Mouse (Mus musculus): Measurements from ENCODE around the gene Ric8a. TPM values are rescaled to one million over a fixed set of nuclear protein-coding genes. Genes with fewer than 3 reads are reported as not detected.
A peak's percentile ranks its signal among the peaks of the same experiment; 100 is the strongest.

Ric8a gene
- polyA plus RNA-seq (2012; ENCODE audit: insufficient read depth, insufficient read length, missing spikeins): 58.2 and 61.2 TPM in 2 replicates

- TF ChIP-seq CTCF (IDR thresholded peaks at IDR 0.05; ENCODE audit: low read depth, low read length): no peak
- TF ChIP-seq POLR2A (IDR thresholded peaks at IDR 0.05; ENCODE audit: borderline replicate concordance, low read depth, low read length): no peak
- Histone ChIP-seq H3K4me3 (ENCODE audit: insufficient read depth, low read length) (peak within 1 kb of the TSS; percentile 86), H3K27ac (ENCODE audit: insufficient read depth, low read depth, low read length) (peak within 1 kb of the TSS; percentile 83), H3K4me1 (ENCODE audit: control insufficient read depth, insufficient read depth, low read length) (peaks cover 12% of the 10 kb centered on the region; the same call in 1 of the 2 replicates)
Measured at GRCm38 (mm10) chr7:140856785-140857549, at the start of gene Ric8a. Gene Ric8a, plus strand, starts transcription at chr7:140856957.

- no peak overlapping the region for H3K4me3 ChIP-seq (ENCODE audit: insufficient read depth, low read length)
- H3K27ac ChIP-seq (ENCODE audit: insufficient read depth, low read depth, low read length): no peak overlapping the region
- no peaks in the 10 kb centered on the region for H3K4me1 ChIP-seq (ENCODE audit: control insufficient read depth, insufficient read depth, low read length)
- TF ChIP-seq POLR2A (IDR thresholded peaks at IDR 0.05; ENCODE audit: borderline replicate concordance, low read depth, low read length) (no peak), CTCF (IDR thresholded peaks at IDR 0.05; ENCODE audit: low read depth, low read length) (0 out of 2 replicates have a peak, but pooled peaks have one; percentile 21)
Measured at GRCm38 (mm10) chr7:140810496-140810895, 46.3 kb upstream of the Ric8a start.

DNA sequence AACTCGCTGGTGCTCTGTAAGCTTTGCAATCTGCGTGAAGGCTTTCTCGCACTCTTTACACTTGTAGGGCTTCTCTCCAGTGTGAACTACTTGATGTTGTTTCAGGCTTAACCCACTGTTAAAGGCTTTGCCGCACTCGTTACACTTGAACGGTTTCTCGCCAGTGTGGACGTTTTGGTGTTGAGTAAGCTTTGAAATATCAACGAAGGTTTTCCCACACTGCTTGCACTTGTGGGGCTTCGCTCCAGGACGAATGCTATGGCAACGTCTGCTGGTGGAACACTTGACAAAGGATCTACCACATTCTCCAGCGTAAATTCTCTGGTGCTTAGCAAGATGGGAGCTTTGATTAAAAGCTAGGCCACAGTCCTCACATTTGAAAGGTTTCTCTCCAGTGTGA is 45.0 kb upstream of the Ric8a start:
- TF ChIP-seq CTCF (IDR thresholded peaks at IDR 0.05; ENCODE audit: low read depth, low read length) (no peak), POLR2A (IDR thresholded peaks at IDR 0.05; ENCODE audit: borderline replicate concordance, low read depth, low read length) (no peak)
- H3K27ac ChIP-seq (ENCODE audit: insufficient read depth, low read depth, low read length): no peak overlapping the region
- no peak overlapping the region for H3K4me3 ChIP-seq (ENCODE audit: insufficient read depth, low read length)
- no peaks in the 10 kb centered on the region for H3K4me1 ChIP-seq (ENCODE audit: control insufficient read depth, insufficient read depth, low read length)

DNA sequence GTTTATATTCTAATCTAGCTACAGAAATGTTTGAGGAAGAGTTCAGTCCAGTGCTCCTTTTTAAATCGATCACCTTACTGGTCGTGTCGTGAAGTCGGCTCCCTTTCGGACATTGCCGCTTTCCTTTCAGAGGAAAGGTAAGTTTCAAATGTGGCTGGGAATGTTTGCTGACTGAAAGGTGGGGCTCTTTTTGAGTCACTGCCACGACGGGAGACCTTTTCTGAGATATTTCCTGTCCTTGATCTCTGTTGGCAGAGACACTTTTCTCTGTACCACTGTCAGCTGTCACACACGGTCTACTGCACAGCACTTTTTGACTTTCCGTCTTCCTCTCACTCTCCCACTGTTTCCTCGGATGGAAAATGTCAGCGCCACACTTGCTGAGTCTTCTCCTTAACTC is 43.9 kb upstream of the Ric8a start:
- Histone ChIP-seq H3K4me1 (ENCODE audit: control insufficient read depth, insufficient read depth, low read length) (no peaks in the 10 kb centered on the region), H3K4me3 (ENCODE audit: insufficient read depth, low read length) (no peak overlapping the region), H3K27ac (ENCODE audit: insufficient read depth, low read depth, low read length) (no peak overlapping the region)
- TF ChIP-seq CTCF (IDR thresholded peaks at IDR 0.05; ENCODE audit: low read depth, low read length) (no peak), POLR2A (IDR thresholded peaks at IDR 0.05; ENCODE audit: borderline replicate concordance, low read depth, low read length) (no peak)

DNA sequence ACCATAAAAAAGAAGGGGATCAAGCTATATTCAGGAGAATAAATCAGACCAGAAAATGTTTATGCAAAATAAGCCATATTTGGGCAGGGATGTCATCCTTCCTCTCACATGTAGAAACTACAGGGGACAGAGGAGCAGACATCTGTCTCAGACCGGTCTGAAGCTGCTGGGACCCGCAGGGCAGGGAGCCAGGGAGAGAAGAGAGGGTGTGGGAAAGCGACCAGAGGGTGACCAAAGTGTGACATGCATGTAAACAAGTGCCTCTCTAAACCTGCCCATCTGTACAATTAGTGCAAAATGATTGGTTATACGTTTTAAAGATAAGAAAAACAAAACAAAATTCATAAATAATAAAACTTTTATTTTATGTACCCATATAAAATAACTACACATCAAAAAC is 36.6 kb upstream of the Ric8a start:
- H3K4me3 ChIP-seq (ENCODE audit: insufficient read depth, low read length): no peak overlapping the region
- TF ChIP-seq CTCF (IDR thresholded peaks at IDR 0.05; ENCODE audit: low read depth, low read length): no peak
- no peak for TF ChIP-seq POLR2A (IDR thresholded peaks at IDR 0.05; ENCODE audit: borderline replicate concordance, low read depth, low read length)
- H3K27ac ChIP-seq (ENCODE audit: insufficient read depth, low read depth, low read length): no peak overlapping the region
- H3K4me1 ChIP-seq (ENCODE audit: control insufficient read depth, insufficient read depth, low read length): no peaks in the 10 kb centered on the region

- peak overlapping the region; percentile 33 for H3K4me3 ChIP-seq (ENCODE audit: insufficient read depth, low read length)
- no peaks in the 10 kb centered on the region for H3K4me1 ChIP-seq (ENCODE audit: control insufficient read depth, insufficient read depth, low read length)
- TF ChIP-seq CTCF (IDR thresholded peaks at IDR 0.05; ENCODE audit: low read depth, low read length) (no peak), POLR2A (IDR thresholded peaks at IDR 0.05; ENCODE audit: borderline replicate concordance, low read depth, low read length) (no peak)
- no peak overlapping the region for H3K27ac ChIP-seq (ENCODE audit: insufficient read depth, low read depth, low read length)
Measured at GRCm38 (mm10) chr7:140821305-140821652, 35.5 kb upstream of the Ric8a start.

GRCm38 (mm10) chr7:140821653-140822329 is 35.0 kb upstream of the Ric8a start, which contains the start of gene Zfp941:
Gene Zfp941, minus strand, starts transcription at chr7:140822178.
- H3K4me3 ChIP-seq (ENCODE audit: insufficient read depth, low read length): peak within 1 kb of the TSS; percentile 33
- H3K27ac ChIP-seq (ENCODE audit: insufficient read depth, low read depth, low read length): no peak within 1 kb of the TSS
- H3K4me1 ChIP-seq (ENCODE audit: control insufficient read depth, insufficient read depth, low read length): no peaks in the 10 kb centered on the region
- no peak for TF ChIP-seq CTCF (IDR thresholded peaks at IDR 0.05; ENCODE audit: low read depth, low read length)

GRCm38 (mm10) chr7:140822731-140823130 is 34.0 kb upstream of the Ric8a start:
- H3K27ac ChIP-seq (ENCODE audit: insufficient read depth, low read depth, low read length): no peak overlapping the region

DNA sequence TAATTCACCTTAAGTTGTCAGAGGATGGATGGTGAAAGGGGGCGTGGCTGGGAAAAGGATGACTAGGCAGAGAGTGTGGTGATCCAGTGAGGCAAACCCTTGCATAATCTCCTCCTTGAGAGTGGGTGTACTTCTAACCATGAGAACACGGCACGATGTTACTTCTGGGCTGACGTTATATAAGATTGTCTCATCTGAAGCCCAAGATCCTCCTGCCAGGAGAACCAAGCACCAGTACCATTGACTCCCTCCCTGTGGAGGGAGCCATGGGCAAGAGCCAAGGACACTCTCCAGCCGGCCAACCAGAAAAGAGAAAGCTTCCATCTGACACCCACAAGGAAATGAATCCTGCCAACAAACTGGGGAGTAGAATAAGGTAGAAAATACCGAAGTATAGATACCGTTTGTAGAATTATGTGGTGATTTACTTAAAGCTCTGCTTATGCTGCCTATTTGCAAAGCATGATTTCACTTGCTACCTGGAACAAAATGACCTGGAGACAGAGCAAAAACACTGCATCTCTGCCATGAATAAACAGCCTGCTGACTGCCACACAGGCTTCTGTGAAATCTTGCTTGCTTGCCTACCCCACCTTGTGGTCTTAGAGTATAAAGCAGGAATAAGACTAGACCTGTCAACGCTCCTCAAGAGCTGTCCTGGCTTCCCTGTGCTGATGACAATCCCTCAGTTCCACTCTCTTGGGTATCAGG is 28.4 kb upstream of the Ric8a start:
- H3K4me1 ChIP-seq (ENCODE audit: control insufficient read depth, insufficient read depth, low read length): peaks cover 16% of the 10 kb centered on the region
- no peak overlapping the region for H3K27ac ChIP-seq (ENCODE audit: insufficient read depth, low read depth, low read length)
- TF ChIP-seq CTCF (IDR thresholded peaks at IDR 0.05; ENCODE audit: low read depth, low read length) (no peak), POLR2A (IDR thresholded peaks at IDR 0.05; ENCODE audit: borderline replicate concordance, low read depth, low read length) (no peak)
- H3K4me3 ChIP-seq (ENCODE audit: insufficient read depth, low read length): no peak overlapping the region

More at GRCm38 (mm10) chr7:140822731-140823130, 34.0 kb upstream of the Ric8a start:
- TF ChIP-seq POLR2A (IDR thresholded peaks at IDR 0.05; ENCODE audit: borderline replicate concordance, low read depth, low read length) (no peak), CTCF (IDR thresholded peaks at IDR 0.05; ENCODE audit: low read depth, low read length) (no peak)
- Histone ChIP-seq H3K4me3 (ENCODE audit: insufficient read depth, low read length) (no peak overlapping the region), H3K4me1 (ENCODE audit: control insufficient read depth, insufficient read depth, low read length) (no peaks in the 10 kb centered on the region)
